Mouse (Mus musculus) G1E (cell line): ENCODE measurements around the gene Flrt1. TPM values are rescaled to one million over a fixed set of nuclear protein-coding genes. Genes with fewer than 3 reads are reported as not detected.

Experiments
- ATAC-seq: 2 replicates; pipeline ENCODE4 v1.8.0; 2016; ENCODE audit warnings: mild to moderate bottlenecking; ENCODE audit not compliant: insufficient number of reproducible peaks, poor library complexity, low FRiP score, severe bottlenecking; ENCODE audit errors: extremely low read depth
- DNase-seq: peaks from one replicate; pipeline ENCODE4 v3.0.0; 2012; ENCODE audit warnings: low spot score
- H3K27me3 ChIP-seq: 2 replicates; pipeline ENCODE4 v1.6.1; 2012; ENCODE audit warnings: mild to moderate bottlenecking, low read length, inconsistent platforms; ENCODE audit not compliant: insufficient read depth
- H3K36me3 ChIP-seq: replicated peaks from 2 replicates; pipeline ENCODE3; 2012; ENCODE audit warnings: mild to moderate bottlenecking, inconsistent platforms
- H3K4me1 ChIP-seq: 2 replicates; pipeline ENCODE4 v1.6.1; 2012; ENCODE audit warnings: low read depth, low read length, inconsistent platforms, mixed read lengths; ENCODE audit not compliant: insufficient read depth
- H3K4me3 ChIP-seq: 2 replicates; pipeline ENCODE4 v1.5.1; 2012; ENCODE audit warnings: low read depth, mild to moderate bottlenecking, inconsistent platforms, low read length, moderate library complexity, mixed read lengths
- H3K9me3 ChIP-seq: replicated peaks from 2 replicates; pipeline ENCODE4 v1.6.1; 2012; ENCODE audit warnings: inconsistent platforms
- CTCF ChIP-seq: IDR thresholded peaks from 2 replicates; pipeline ENCODE4 v1.5.1; 2012; ENCODE audit warnings: low read depth, low read length, inconsistent platforms, mixed read lengths
- GATA1 ChIP-seq: IDR thresholded peaks from 2 replicates; pipeline ENCODE4 v1.6.1; 2012; ENCODE audit warnings: borderline replicate concordance, low read length, inconsistent platforms, mixed read lengths
- GATA2 ChIP-seq: IDR thresholded peaks from 2 replicates; pipeline ENCODE4 v1.6.1; 2012; ENCODE audit warnings: low read depth, low read length, inconsistent platforms, borderline replicate concordance
- POLR2AphosphoS5 ChIP-seq: IDR thresholded peaks from 2 replicates; pipeline ENCODE4 v1.6.1; 2012; ENCODE audit warnings: low read depth, low read length, inconsistent platforms; ENCODE audit not compliant: insufficient replicate concordance
- TAL1 ChIP-seq: conservative IDR thresholded peaks from 2 replicates; pipeline ENCODE4 v1.6.1; 2012; ENCODE audit warnings: low read depth, low read length, inconsistent platforms, mixed read lengths
- polyA plus RNA-seq: library from polyadenylated mRNA; stranded (reverse); fragments of >175 nt; gene quantifications from 2 replicates; pipeline ENCODE4 v1.2.3, GENCODE M21; 2012
- total RNA-seq, 2 experiments: library from RNA; stranded (forward) in 1 of 2; stranded (reverse) in 1 of 2; fragments of 200-1000 nt in 1 of 2; fragments of >200 nt in 1 of 2; fragmentation: Nextera tagmentation in 1 of 2; gene quantifications; 2 replicates each; pipeline ENCODE4 v1.2.3; 2014 to 2017

Gene Flrt1
- total and polyA plus RNA-seq, 3 experiments = 0.05 TPM; not detected in 2

DNA sequence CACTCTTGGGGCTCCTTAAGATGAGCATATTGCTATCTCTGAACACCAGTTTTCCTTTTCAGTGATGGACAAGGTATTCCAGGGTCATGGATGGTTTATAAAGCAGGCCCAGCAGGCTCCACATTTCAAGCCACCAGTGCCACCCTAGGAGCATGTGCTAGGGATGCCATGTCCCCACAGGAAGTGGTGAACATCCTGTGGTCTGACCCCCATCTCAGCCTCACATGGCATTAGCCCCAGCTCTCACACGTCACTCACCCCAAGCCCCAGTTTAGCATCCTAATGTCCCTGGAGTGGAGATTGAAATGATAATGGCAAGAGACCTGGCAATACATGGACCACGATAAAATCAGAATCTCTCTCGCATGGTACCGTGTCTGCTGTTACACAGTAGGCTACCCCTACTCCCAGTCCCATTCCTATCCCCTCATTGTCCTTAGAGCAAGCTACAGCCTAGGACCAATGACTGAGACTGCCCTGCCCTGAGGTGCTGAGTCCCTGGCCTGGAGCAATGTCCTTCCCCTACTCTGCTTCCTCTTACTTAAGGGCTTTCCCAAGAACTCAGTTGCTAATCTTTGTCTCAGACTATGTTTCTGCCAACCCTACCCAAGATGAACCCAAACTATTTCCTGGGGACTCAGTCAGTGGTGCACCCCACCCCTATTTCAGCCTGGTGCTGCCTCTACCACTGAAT, 10.7 kb upstream of the Flrt1 start:
- no peak for ATAC-seq

DNA sequence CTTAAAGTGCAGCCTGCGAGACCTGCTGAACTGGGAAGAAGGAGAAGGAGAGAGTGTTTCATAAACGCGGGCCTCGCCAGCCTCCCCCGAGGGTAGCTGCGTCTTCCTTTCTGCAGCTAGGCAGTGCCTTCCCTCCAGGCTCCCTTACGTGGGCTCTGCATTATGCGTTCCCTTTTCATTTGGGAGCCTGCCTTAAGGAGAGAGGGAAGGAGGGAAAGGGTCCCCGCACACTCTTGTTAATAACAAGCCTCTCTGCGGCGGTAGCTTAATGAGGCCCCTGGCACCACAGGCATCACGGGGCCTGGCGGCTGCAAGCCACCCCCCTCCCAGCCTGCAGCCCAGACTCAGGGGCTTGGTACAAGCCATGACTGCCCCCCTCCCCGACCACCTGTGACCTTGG, 8.0 kb upstream of the Flrt1 start:
- ATAC-seq = no peak
- no peaks in the 10 kb centered on the region for H3K4me1 ChIP-seq
- TF ChIP-seq CTCF (no peak), GATA2 (no peak), TAL1 (no peak), POLR2AphosphoS5 (no peak), GATA1 (no peak)

More for the DNA sequence above, 10.7 kb upstream of the Flrt1 start:
- Histone ChIP-seq H3K36me3 (no peaks in the 10 kb centered on the region), H3K4me1 (no peaks in the 10 kb centered on the region), H3K27me3 (peaks cover 37% of the 10 kb centered on the region), H3K4me3 (no peak overlapping the region), H3K9me3 (no peaks in the 10 kb centered on the region)
- no peak for TF ChIP-seq CTCF
- no peak for TF ChIP-seq TAL1
- no peak for TF ChIP-seq GATA1
- TF ChIP-seq POLR2AphosphoS5 = no peak
- no peak for TF ChIP-seq GATA2
- no peak for DNase-seq

DNA sequence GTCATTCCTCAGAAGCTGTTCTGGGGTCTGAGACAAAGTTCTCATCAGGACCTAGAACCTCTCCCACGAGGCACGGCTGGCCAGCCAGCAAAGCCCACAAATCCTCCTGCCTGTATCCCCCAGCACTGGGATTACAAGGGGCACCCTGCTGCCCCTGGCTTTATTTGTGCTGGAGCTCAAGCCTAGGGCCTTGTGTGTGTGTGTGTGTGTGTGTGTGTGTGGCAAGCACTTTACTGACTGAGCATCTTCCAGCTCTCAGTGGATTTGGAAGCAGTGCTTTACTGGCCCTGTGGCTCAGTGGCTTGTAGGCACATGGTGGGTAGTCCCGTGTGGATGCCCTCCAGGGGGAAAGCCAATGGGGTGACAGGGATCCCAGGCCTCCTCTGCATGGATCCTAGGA, 7.1 kb upstream of the Flrt1 start:
- no peak for ATAC-seq
- DNase-seq = no peak
- Histone ChIP-seq H3K4me1 (no peaks in the 10 kb centered on the region), H3K27me3 (peaks cover 34% of the 10 kb centered on the region), H3K36me3 (no peaks in the 10 kb centered on the region), H3K9me3 (no peaks in the 10 kb centered on the region), H3K4me3 (no peak overlapping the region)
- no peak for TF ChIP-seq CTCF
- TF ChIP-seq GATA1 = no peak
- no peak for TF ChIP-seq TAL1
- TF ChIP-seq GATA2 = no peak
- no peak for TF ChIP-seq POLR2AphosphoS5

More for the DNA sequence above, 8.0 kb upstream of the Flrt1 start:
- Histone ChIP-seq H3K9me3 (no peaks in the 10 kb centered on the region), H3K36me3 (no peaks in the 10 kb centered on the region), H3K27me3 (peaks cover 41% of the 10 kb centered on the region), H3K4me3 (no peak overlapping the region)
- DNase-seq = no peak

DNA sequence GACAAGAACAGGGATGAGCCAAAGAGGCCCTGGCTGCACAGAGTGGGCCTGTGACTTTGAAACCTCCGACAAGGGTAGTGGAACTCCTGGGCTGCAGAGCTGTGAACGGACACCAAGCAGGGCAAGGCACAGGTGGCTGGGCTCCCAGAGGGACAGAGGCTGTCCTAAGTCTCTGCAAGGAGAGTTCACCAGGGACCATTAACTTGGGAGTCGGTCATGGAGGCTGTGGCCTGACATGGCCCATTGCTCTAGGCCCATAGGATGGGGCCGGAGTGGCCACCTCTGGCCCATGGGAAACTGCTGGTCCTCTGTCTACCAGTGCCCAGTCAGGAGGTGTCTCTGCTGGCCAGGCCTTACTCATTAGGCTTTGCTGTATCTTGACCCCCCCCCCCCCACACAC, 6.2 kb upstream of the Flrt1 start:
- TF ChIP-seq GATA1 (no peak), CTCF (no peak), POLR2AphosphoS5 (no peak), GATA2 (no peak), TAL1 (no peak)
- DNase-seq (no peak), ATAC-seq (no peak)
- Histone ChIP-seq H3K9me3 (no peaks in the 10 kb centered on the region), H3K36me3 (no peaks in the 10 kb centered on the region), H3K27me3 (peaks cover 33% of the 10 kb centered on the region), H3K4me3 (no peak overlapping the region), H3K4me1 (no peaks in the 10 kb centered on the region)

DNA sequence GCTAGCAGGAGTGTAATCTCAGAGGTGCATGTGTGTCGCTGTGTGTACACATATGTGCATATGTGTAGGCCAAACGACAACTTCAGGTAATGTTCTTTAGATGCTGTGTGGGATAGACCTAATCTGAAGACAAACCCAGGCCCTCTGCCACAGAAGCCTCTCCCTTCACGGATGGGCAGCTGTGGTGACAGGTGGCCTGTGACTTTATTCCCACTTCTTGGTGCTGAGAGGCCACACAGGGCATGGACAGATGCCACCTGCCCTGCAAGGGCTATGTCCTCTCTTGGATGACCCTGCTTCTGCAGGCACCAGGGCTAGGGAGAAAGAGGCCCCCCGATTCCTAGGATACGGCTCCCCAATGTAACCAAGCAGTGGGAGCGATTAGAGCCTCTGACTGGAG, 5.8 kb upstream of the Flrt1 start:
- ATAC-seq (no peak), DNase-seq (no peak)
- no peaks in the 10 kb centered on the region for H3K36me3 ChIP-seq
- no peak for TF ChIP-seq GATA1
- no peak for TF ChIP-seq POLR2AphosphoS5
- TF ChIP-seq CTCF = no peak
- TF ChIP-seq GATA2 = no peak
- no peak for TF ChIP-seq TAL1
- no peak overlapping the region for H3K4me3 ChIP-seq
- no peaks in the 10 kb centered on the region for H3K4me1 ChIP-seq
- peaks cover 29% of the 10 kb centered on the region for H3K27me3 ChIP-seq
- H3K9me3 ChIP-seq = no peaks in the 10 kb centered on the region

DNA sequence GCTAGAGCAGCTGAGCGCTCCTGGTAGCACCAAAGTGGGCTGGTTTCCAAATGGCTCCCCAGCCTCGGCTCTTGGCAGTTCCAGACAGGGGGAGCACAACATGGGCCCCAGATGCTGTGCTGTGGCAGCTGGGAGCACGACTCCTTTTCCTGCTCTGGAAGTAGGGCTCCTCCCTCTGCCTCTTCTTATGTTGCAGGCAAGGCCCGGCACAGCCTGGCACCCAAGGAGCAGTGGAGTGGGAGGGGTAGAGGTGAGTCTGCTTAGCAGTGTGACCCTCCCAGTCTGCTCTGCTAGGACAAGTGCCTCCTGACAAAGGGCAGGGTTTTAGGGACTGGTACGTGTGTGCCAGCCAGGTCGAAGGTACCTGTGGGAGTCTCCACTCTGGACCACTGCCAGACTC, 5.3 kb upstream of the Flrt1 start:
- TF ChIP-seq POLR2AphosphoS5 (no peak), CTCF (no peak), TAL1 (no peak), GATA2 (no peak), GATA1 (no peak)
- no peaks in the 10 kb centered on the region for H3K4me1 ChIP-seq
- ATAC-seq (no peak), DNase-seq (no peak)
- no peaks in the 10 kb centered on the region for H3K9me3 ChIP-seq
- H3K36me3 ChIP-seq = no peaks in the 10 kb centered on the region
- peaks cover 27% of the 10 kb centered on the region; the same call in 1 of the 2 replicates for H3K27me3 ChIP-seq
- H3K4me3 ChIP-seq = no peak overlapping the region
